Mouse (Mus musculus): ENCODE results near the gene Wnt5b. TPM values are rescaled to one million over a fixed set of nuclear protein-coding genes. Genes with fewer than 3 reads are reported as not detected.
A peak's percentile ranks its signal among the peaks of the same experiment; 100 is the strongest.
"Not testable (repeated sequence)": the region's sequence is repeated elsewhere in the genome, so short reads cannot be mapped to it uniquely, and the experiment has no call there.

The Wnt5b gene
- total RNA-seq, 1 experiment from 2014 or later: 0.23 TPM

DNA sequence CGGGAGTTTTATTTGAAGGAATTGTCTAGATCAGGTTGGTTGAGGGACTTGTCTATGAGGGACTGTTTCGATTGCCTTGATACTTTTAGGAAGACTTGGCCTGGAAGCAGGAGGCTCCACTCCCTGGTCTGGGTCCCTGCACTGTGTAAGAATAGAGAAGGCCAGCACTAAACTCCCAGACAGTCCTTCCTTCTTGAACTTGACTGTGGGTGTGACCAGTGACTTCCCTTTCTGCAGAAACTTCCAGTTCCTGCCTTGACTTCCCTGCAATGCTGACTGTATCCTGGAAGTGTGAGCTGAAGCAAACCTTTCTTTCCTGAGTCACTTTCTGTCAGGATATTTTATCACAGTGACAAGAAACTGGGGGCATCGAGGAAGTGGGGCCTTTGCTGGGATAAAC, 73.4 kb downstream of the Wnt5b start:
- ATAC-seq (ENCODE audit: extremely low read depth, insufficient number of reproducible peaks, low FRiP score, poor library complexity, severe bottlenecking): no peak

DNA sequence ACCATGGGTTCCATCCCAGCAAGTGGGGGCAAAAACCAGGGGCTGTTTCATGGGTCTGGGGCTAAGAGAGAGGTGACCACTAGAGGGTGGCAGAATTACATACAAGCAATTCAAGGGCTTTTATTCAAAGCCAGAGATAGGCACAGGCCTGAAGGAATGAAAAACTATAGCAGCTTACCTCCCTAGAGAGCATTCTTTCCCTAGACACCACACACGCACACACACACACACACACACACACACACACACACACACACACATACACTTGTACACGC, 76.4 kb downstream of the Wnt5b start:
- ATAC-seq (ENCODE audit: extremely low read depth, insufficient number of reproducible peaks, low FRiP score, poor library complexity, severe bottlenecking): no peak

- no peak for ATAC-seq (ENCODE audit: extremely low read depth, insufficient number of reproducible peaks, low FRiP score, poor library complexity, severe bottlenecking)
These were observed 77.0 kb downstream of the Wnt5b start for GRCm38 (mm10) chr6:119466921-119467784.

- ATAC-seq (ENCODE audit: extremely low read depth, insufficient number of reproducible peaks, low FRiP score, poor library complexity, severe bottlenecking): no peak
These were observed 78.0 kb downstream of the Wnt5b start for GRCm38 (mm10) chr6:119466161-119466560.

- ATAC-seq (ENCODE audit: extremely low read depth, insufficient number of reproducible peaks, low FRiP score, poor library complexity, severe bottlenecking): no peak
These were observed 83.8 kb downstream of the Wnt5b start for GRCm38 (mm10) chr6:119460391-119460790.

DNA sequence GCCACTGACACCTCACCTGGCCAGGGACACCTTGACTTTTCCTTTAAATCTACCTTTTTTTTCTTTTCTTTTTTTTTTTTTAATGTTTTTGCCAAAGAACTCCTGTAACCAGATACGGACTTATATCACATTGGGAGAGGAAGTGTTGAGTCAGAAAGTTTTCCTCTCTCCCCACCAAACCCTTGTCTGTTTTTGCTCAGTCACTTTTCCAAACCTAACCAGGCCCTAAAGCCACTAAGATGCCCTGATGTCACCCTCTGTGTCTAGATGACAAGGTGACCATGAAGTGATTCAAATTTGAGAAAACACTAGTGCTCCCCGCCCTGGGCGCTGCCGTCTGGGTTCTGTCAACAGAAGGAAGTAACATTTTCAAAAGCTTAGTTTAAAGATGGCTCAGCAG, 85.1 kb downstream of the Wnt5b start:
- no peak for ATAC-seq (ENCODE audit: extremely low read depth, insufficient number of reproducible peaks, low FRiP score, poor library complexity, severe bottlenecking)

GRCm38 (mm10) chr6:119458166-119458565, 86.0 kb downstream of the Wnt5b start:
- ATAC-seq (ENCODE audit: extremely low read depth, insufficient number of reproducible peaks, low FRiP score, poor library complexity, severe bottlenecking): no peak

DNA sequence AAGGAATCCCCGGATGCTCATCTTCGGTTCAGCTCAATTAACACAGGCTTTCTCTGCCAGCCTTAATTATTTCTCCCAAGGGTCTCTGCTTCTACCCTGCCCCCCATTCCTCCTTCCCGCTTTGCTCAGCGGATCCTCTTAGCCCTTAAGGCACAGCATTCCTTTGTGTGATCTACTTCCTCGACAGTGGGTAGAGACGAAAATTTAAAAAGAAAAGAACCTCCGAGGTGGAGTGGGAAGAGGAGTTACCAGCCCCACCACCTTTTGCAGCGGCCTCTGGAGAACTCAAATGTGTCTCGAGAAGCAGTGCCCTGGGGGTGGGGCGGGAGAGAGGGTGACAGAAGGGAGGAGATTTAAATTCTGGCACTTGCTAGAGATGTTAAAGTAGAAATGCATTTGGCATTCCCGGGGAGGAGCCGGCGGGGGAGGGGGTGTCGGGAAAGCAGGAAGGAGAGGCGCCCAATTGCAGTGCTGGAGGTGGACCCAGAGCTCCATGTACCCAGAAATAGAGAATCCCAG, 92.1 kb downstream of the Wnt5b start:
- ATAC-seq (ENCODE audit: extremely low read depth, insufficient number of reproducible peaks, low FRiP score, poor library complexity, severe bottlenecking): no peak

DNA sequence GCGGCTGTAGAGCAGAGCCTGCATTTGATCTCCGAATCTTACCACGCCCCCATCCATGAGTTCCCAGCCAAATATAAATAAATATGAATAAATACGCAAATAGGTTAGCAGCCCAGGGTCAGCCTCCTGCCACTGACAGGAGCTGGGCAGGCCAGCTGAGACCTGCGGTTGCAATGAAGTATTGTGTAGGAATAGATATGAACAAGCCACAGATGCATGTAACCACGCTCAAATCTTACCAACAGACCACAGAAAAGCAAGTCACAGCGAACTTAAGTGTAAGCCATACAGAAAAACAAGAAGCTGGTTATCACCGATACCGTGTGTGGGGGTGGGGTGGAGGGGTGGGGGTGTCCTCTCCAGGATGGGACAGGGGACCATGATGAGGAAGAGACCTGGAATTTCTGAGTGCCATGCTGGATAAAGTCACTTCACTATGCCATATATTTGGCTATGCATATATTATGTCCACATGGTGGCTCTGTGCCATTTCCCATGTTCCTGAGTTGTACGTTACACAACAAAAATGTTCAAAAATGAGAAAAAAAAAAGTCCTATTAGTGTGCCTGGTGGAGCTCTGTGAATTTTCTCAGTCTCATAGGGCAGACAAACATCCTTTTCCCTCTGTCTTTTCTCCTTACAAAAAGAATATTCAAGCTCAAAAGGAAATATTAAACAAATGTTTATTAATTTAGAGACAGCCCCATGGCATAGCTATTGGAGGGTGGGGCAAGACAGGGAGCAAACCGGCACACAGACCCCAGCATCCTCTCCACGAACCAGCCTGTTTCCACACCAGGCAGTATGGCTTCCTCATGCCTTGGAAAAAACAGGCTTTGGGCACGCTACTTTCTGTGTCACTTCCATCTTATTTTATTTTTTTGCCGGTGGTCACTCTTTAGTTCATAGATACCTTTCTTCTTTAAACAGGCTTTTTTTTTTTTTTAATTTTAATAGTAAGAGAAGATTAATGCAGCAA, 92.9 kb downstream of the Wnt5b start:
- ATAC-seq (ENCODE audit: extremely low read depth, insufficient number of reproducible peaks, low FRiP score, poor library complexity, severe bottlenecking): no peak

DNA sequence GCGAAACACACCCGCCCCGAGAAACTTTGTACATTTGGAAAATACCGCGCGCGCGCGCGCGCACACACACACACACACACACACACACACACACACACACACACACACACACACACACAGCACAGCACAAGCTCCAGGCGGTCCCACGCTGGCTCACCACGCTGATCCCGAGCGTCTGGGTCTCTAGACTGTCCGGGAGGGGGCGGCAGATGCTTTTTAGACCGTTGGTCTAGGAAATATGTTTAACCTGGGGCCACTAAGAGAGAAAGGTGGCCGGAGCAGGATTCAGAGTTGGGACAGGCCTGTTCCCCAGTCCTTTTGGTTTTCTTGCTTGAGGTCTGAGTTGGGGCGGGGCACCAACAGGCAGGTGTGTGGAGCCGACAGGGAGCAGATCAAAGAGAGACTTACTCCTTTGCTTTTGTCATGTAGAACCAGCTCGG, 95.1 kb downstream of the Wnt5b start:
- ATAC-seq (ENCODE audit: extremely low read depth, insufficient number of reproducible peaks, low FRiP score, poor library complexity, severe bottlenecking): no peak

DNA sequence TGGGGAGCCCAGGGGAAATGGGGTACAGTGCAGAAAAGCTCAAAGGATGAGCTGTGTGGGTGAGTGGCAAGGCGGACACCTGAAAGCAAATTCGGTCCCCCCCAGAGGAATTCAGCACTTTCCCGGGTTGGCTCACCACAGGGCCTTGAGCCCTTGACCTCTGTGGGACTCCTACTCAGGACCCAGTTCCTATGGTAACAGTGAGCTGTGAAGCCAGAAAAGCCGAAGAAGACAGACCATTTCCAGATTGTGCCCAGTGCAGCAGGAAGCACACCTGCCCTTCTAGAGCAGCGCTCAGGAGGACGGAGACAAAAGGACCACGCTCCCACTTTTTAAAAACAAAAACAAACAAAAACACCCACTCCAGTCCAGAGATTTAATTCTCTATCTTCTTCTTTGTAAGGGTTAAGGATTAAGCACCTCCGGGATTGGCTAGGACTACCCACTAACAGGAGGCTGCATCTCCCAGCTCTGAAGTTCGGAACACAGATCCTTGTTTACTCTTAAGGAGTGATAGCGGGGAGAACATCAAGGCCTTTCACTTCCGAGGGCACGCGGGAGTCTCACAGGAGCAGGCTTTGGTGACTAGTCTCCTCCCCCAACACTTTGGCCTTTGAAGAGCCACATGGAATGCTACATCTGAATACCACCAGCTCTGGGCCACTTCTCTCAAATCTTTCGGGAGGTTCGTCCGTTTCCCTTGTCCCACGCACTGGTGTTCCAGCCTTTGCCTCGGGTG, 95.7 kb downstream of the Wnt5b start:
- no peak for ATAC-seq (ENCODE audit: extremely low read depth, insufficient number of reproducible peaks, low FRiP score, poor library complexity, severe bottlenecking)

DNA sequence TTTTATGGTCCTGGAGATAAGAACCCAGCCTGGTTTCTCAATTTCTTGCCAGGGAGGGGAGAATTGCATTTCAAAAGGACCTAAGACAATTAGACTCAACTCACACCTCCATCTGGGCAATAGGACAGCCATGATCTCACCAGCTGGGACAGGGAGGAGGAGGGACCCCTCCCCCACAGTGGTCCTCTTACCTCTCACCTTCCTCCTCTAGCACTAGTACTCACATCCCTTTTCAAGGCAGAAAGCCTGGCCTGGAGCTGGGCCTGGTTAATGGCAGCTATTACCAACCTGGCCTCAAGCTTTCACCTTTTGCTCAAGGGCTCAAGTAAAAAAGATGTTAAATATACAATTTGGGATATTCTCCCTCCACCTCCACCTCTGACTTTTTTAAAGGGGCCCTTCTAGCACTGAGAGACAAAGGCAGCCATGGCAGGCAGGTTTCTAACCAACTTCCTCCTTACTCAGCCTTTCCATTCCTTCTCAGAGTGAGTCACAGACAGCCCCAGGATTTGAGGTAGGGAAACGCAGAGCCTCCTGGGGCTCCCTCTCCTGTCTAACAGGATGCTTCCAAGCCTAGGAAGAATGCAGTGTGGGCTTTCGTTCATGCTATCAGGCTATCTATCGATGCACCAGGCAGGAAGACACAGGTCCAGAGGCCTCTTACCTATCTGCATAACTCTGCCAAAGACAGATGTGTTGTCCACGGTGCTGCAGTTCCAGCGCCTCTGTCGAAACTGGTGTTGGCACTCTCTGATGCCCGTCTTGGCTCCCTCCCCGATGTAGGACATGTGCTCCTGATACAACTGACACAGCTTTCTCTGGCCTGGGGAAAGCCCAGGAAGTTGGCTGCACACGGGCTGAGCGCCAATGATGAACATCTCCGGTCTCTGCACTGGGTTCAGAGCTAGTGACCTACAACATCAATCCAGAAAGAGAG, 98.2 kb downstream of the Wnt5b start:
- ATAC-seq (ENCODE audit: extremely low read depth, insufficient number of reproducible peaks, low FRiP score, poor library complexity, severe bottlenecking): no peak

GRCm38 (mm10) chr6:119443742-119444645, 100.2 kb downstream of the Wnt5b start:
- peak; percentile 86 for ATAC-seq (ENCODE audit: extremely low read depth, insufficient number of reproducible peaks, low FRiP score, poor library complexity, severe bottlenecking)

GRCm38 (mm10) chr6:119442729-119443128, 101.4 kb downstream of the Wnt5b start:
- not testable (repeated sequence) for ATAC-seq (ENCODE audit: extremely low read depth, insufficient number of reproducible peaks, low FRiP score, poor library complexity, severe bottlenecking)

- no peak for ATAC-seq (ENCODE audit: extremely low read depth, insufficient number of reproducible peaks, low FRiP score, poor library complexity, severe bottlenecking)
These were observed 106.0 kb downstream of the Wnt5b start for GRCm38 (mm10) chr6:119437894-119438761.

GRCm38 (mm10) chr6:119434394-119434793, 109.8 kb downstream of the Wnt5b start:
- ATAC-seq (ENCODE audit: extremely low read depth, insufficient number of reproducible peaks, low FRiP score, poor library complexity, severe bottlenecking): no peak

Data from neutrophil, adult 5-6 weeks (primary cell).